Mouse (Mus musculus) embryonic facial prominence, embryonic 12.5 days (tissue): ENCODE results near the gene Fitm1. TPM values are rescaled to one million over a fixed set of nuclear protein-coding genes. Genes with fewer than 3 reads are reported as not detected.
A peak's percentile ranks its signal among the peaks of the same experiment; 100 is the strongest.

ENCODE experiments used
- ATAC-seq: fragments of 200-750 bp; cut with Nextera tagmentation; 2 replicates; pipeline ENCODE4 v1.8.0; 2017; ENCODE audit not compliant: insufficient number of reproducible peaks, insufficient read depth, low FRiP score, low TSS enrichment
- H3K27ac ChIP-seq: fragments of 300-500 bp; sonication (generic); 2 replicates; pipeline ENCODE4 v1.5.1; 2016; ENCODE audit warnings: mild to moderate bottlenecking
- H3K27me3 ChIP-seq: fragments of 300-500 bp; sonication (generic); 2 replicates; pipeline ENCODE4 v1.6.1; 2016; ENCODE audit warnings: mild to moderate bottlenecking, moderate library complexity
- H3K36me3 ChIP-seq: fragments of 300-500 bp; sonication (generic); 2 replicates; pipeline ENCODE4 v1.6.1; 2016; ENCODE audit warnings: mild to moderate bottlenecking
- H3K4me1 ChIP-seq: fragments of 300-500 bp; sonication (generic); 2 replicates; pipeline ENCODE4 v1.6.1; 2016
- H3K4me2 ChIP-seq: fragments of 300-500 bp; sonication (generic); replicated peaks from 2 replicates; pipeline ENCODE4 v1.6.1; 2016; ENCODE audit warnings: mild to moderate bottlenecking, moderate library complexity
- H3K4me3 ChIP-seq: fragments of 300-500 bp; sonication (generic); 2 replicates; pipeline ENCODE4 v1.5.1; 2016; ENCODE audit warnings: mild to moderate bottlenecking
- H3K9ac ChIP-seq: fragments of 300-500 bp; sonication (generic); 2 replicates; pipeline ENCODE4 v1.6.1; 2016; ENCODE audit warnings: mild to moderate bottlenecking, moderate library complexity
- H3K9me3 ChIP-seq: fragments of 300-500 bp; sonication (generic); 2 replicates; pipeline ENCODE4 v1.6.1; 2016; ENCODE audit warnings: mild to moderate bottlenecking, moderate library complexity
- WGBS: fragments of 180-500 bp; shearing (Covaris S2); methylation state at CpG from one replicate; pipeline ENCODE4 v1.1.7; 2016; 5-methylcytosine and 5-hydroxymethylcytosine counted together
- polyA plus RNA-seq: library from polyadenylated mRNA; unstranded; fragments of >200 nt; fragmentation: Nextera tagmentation; extraction: Ambion mirVana; gene quantifications from 2 replicates; pipeline ENCODE4 v1.2.1, GENCODE M21; 2016

Fitm1 gene
- polyA plus RNA-seq, 1 experiment from 2014 or later, result 9.1 TPM

GRCm38 (mm10) chr14:55554635-55555034 lies 20.8 kb upstream of the Fitm1 start:
- Histone ChIP-seq H3K9ac (no peak overlapping the region), H3K4me3 (no peak overlapping the region), H3K27me3 (no peaks in the 10 kb centered on the region), H3K36me3 (no peaks in the 10 kb centered on the region), H3K4me1 (peaks cover 6% of the 10 kb centered on the region; the same call in 1 of the 2 replicates), H3K27ac (no peak overlapping the region), H3K9me3 (no peaks in the 10 kb centered on the region), H3K4me2 (no peak overlapping the region)
- no peak for ATAC-seq

- Histone ChIP-seq H3K9ac (no peak overlapping the region), H3K4me2 (no peak overlapping the region), H3K36me3 (no peaks in the 10 kb centered on the region), H3K9me3 (no peaks in the 10 kb centered on the region), H3K4me3 (no peak overlapping the region), H3K4me1 (peaks cover 6% of the 10 kb centered on the region; the same call in 1 of the 2 replicates), H3K27ac (no peak overlapping the region), H3K27me3 (no peaks in the 10 kb centered on the region)
- no peak for ATAC-seq
- WGBS, result 79% methylated on average over 3 of the region's 3 CpGs
Observed at GRCm38 (mm10) chr14:55555788-55556187, 19.6 kb upstream of the Fitm1 start.

- H3K36me3 ChIP-seq, result no peaks in the 10 kb centered on the region
- ATAC-seq, result no peak
- no peaks in the 10 kb centered on the region for H3K27me3 ChIP-seq
- no peak overlapping the region for H3K4me3 ChIP-seq
- no peak overlapping the region for H3K4me2 ChIP-seq
- no peak overlapping the region for H3K27ac ChIP-seq
- H3K9ac ChIP-seq, result no peak overlapping the region
- peaks cover 16% of the 10 kb centered on the region for H3K4me1 ChIP-seq
- no peaks in the 10 kb centered on the region for H3K9me3 ChIP-seq
- WGBS, result 28% methylated on average over 5 of the region's 5 CpGs
Observed at GRCm38 (mm10) chr14:55557003-55557402, 18.4 kb upstream of the Fitm1 start.

- no peaks in the 10 kb centered on the region for H3K36me3 ChIP-seq
- no peak overlapping the region for H3K4me2 ChIP-seq
- H3K27ac ChIP-seq, result no peak overlapping the region
- 91% methylated on average over 3 of the region's 3 CpGs for WGBS
- no peaks in the 10 kb centered on the region for H3K27me3 ChIP-seq
- ATAC-seq, result no peak
- no peak overlapping the region for H3K4me3 ChIP-seq
- no peak overlapping the region for H3K9ac ChIP-seq
- H3K4me1 ChIP-seq, result peaks cover 18% of the 10 kb centered on the region
- no peaks in the 10 kb centered on the region for H3K9me3 ChIP-seq
Observed at GRCm38 (mm10) chr14:55557587-55557986, 17.8 kb upstream of the Fitm1 start.

- Histone ChIP-seq H3K4me3 (peak overlapping the region; percentile 67), H3K9me3 (no peaks in the 10 kb centered on the region), H3K27me3 (no peaks in the 10 kb centered on the region), H3K9ac (peak overlapping the region; percentile 80; the same call in 1 of the 2 replicates), H3K27ac (no peak overlapping the region), H3K4me1 (peaks cover 18% of the 10 kb centered on the region), H3K4me2 (peak overlapping the region; percentile 70), H3K36me3 (peaks cover 7% of the 10 kb centered on the region)
- no peak for ATAC-seq
- WGBS, result 55% methylated on average over 6 of the region's 6 CpGs
Observed at GRCm38 (mm10) chr14:55558740-55559448, 16.5 kb upstream of the Fitm1 start.

GRCm38 (mm10) chr14:55559799-55560201 lies 15.6 kb upstream of the Fitm1 start, which contains the start of gene Dcaf11:
TSS of gene Dcaf11 (plus strand) at chr14:55560006.
- Histone ChIP-seq H3K9ac (peak within 1 kb of the TSS; percentile 80), H3K27me3 (no peaks in the 10 kb centered on the region), H3K4me1 (peaks cover 18% of the 10 kb centered on the region), H3K4me3 (peak within 1 kb of the TSS; percentile 67), H3K9me3 (no peaks in the 10 kb centered on the region), H3K27ac (peak within 1 kb of the TSS; percentile 95), H3K4me2 (peak within 1 kb of the TSS; percentile 70), H3K36me3 (peaks cover 16% of the 10 kb centered on the region)
- ATAC-seq, result peak; percentile 85
- WGBS, result under 1% methylated on average over 27 of the region's 27 CpGs

- Histone ChIP-seq H3K4me2 (peak within 1 kb of the TSS; percentile 70), H3K9ac (peak within 1 kb of the TSS; percentile 80), H3K27me3 (no peaks in the 10 kb centered on the region), H3K4me1 (peaks cover 18% of the 10 kb centered on the region), H3K27ac (peak within 1 kb of the TSS; percentile 95), H3K9me3 (no peaks in the 10 kb centered on the region), H3K36me3 (peaks cover 23% of the 10 kb centered on the region), H3K4me3 (peak within 1 kb of the TSS; percentile 67)
- ATAC-seq, result peak; percentile 94
- under 1% methylated on average over 51 of the region's 51 CpGs for WGBS
Observed at GRCm38 (mm10) chr14:55560202-55561073, 15.0 kb upstream of the Fitm1 start, which contains the start of gene A730061H03Rik. TSS of gene A730061H03Rik (minus strand) at chr14:55560406.

GRCm38 (mm10) chr14:55561860-55562259 lies 13.6 kb upstream of the Fitm1 start:
- Histone ChIP-seq H3K9ac (no peak overlapping the region), H3K9me3 (no peaks in the 10 kb centered on the region), H3K4me3 (peak overlapping the region; percentile 67), H3K4me1 (peaks cover 16% of the 10 kb centered on the region), H3K36me3 (peaks cover 37% of the 10 kb centered on the region), H3K27ac (no peak overlapping the region), H3K27me3 (no peaks in the 10 kb centered on the region), H3K4me2 (peak overlapping the region; percentile 70)
- ATAC-seq, result no peak
- WGBS, result 73% methylated on average over 10 of the region's 10 CpGs

GRCm38 (mm10) chr14:55563249-55563648 lies 12.2 kb upstream of the Fitm1 start:
- H3K36me3 ChIP-seq, result peaks cover 51% of the 10 kb centered on the region
- no peak overlapping the region for H3K4me3 ChIP-seq
- no peaks in the 10 kb centered on the region for H3K27me3 ChIP-seq
- H3K27ac ChIP-seq, result no peak overlapping the region
- WGBS, result 87% methylated on average over 11 of the region's 11 CpGs
- no peak for ATAC-seq
- no peak overlapping the region for H3K9ac ChIP-seq
- H3K4me1 ChIP-seq, result peaks cover 15% of the 10 kb centered on the region
- no peak overlapping the region for H3K4me2 ChIP-seq
- H3K9me3 ChIP-seq, result no peaks in the 10 kb centered on the region

GRCm38 (mm10) chr14:55565748-55566147 lies 9.7 kb upstream of the Fitm1 start:
- Histone ChIP-seq H3K4me2 (no peak overlapping the region), H3K36me3 (peaks cover 67% of the 10 kb centered on the region), H3K9ac (no peak overlapping the region), H3K4me3 (no peak overlapping the region), H3K27me3 (no peaks in the 10 kb centered on the region), H3K9me3 (no peaks in the 10 kb centered on the region), H3K27ac (no peak overlapping the region), H3K4me1 (peaks cover 12% of the 10 kb centered on the region)
- no peak for ATAC-seq
- 84% methylated on average over 3 of the region's 3 CpGs for WGBS

GRCm38 (mm10) chr14:55567496-55567895 lies 7.9 kb upstream of the Fitm1 start:
- no peak for ATAC-seq
- no peaks in the 10 kb centered on the region for H3K27me3 ChIP-seq
- 88% methylated on average over 3 of the region's 3 CpGs for WGBS
- no peak overlapping the region for H3K27ac ChIP-seq
- no peaks in the 10 kb centered on the region for H3K4me1 ChIP-seq
- H3K36me3 ChIP-seq, result peaks cover 67% of the 10 kb centered on the region
- H3K9ac ChIP-seq, result no peak overlapping the region
- no peaks in the 10 kb centered on the region for H3K9me3 ChIP-seq
- H3K4me2 ChIP-seq, result no peak overlapping the region
- no peak overlapping the region for H3K4me3 ChIP-seq

- ATAC-seq, result no peak
- no peaks in the 10 kb centered on the region for H3K4me1 ChIP-seq
- H3K27me3 ChIP-seq, result no peaks in the 10 kb centered on the region
- H3K36me3 ChIP-seq, result peaks cover 43% of the 10 kb centered on the region
- H3K27ac ChIP-seq, result no peak overlapping the region
- H3K9me3 ChIP-seq, result no peaks in the 10 kb centered on the region
- no peak overlapping the region for H3K4me2 ChIP-seq
- WGBS, result 93% methylated on average over 2 of the region's 2 CpGs
- no peak overlapping the region for H3K4me3 ChIP-seq
- H3K9ac ChIP-seq, result no peak overlapping the region
Observed at GRCm38 (mm10) chr14:55570588-55570987, 4.8 kb upstream of the Fitm1 start.
